Mouse (Mus musculus) hindlimb bud, embryonic 11.5 days (tissue): ENCODE measurements at regions not wholly inside any gene's neighbourhood (a gene's known extent, or its start where the extent isn't known, plus 50 kb on each side); places are given as distances from the start of the nearest gene placed in this dataset.

ENCODE experiments used
- DNase-seq: peaks from one replicate; pipeline ENCODE4 v3.0.0-alpha.2; 2012; ENCODE audit warnings: low read depth, low spot score; ENCODE audit errors: extremely low spot score

- DNase-seq, result no peak
These were observed 570.2 kb upstream of the Gm10306 start for GRCm38 (mm10) chr4:93986189-93986588.

- no peak for DNase-seq
These were observed 566.0 kb upstream of the Gm10306 start for GRCm38 (mm10) chr4:93990273-93990869.

DNA sequence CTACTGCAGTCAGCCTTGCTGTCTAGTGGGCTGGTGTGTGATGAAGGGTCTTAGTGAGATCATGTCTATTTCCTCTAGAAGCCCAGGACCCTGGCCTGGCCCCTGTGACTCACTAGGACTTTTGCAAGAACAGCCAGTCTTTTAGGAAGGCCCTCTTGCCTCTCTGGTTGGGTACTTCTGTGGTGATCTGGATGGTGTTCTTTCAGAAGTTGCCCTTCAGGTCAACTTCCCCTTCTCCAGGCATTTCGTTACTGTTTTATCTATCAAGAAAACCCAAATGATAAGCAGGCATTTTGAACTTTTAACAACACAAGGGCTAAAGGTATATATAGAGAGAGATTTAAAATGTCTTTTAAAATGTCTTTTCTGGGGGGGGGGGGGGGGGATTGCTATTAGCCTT lies 550.5 kb upstream of the Gm10306 start:
- no peak for DNase-seq

GRCm38 (mm10) chr4:94007088-94007768 lies 549.1 kb upstream of the Gm10306 start:
- DNase-seq, result peak; percentile 33

GRCm38 (mm10) chr4:94015713-94016112 lies 540.6 kb upstream of the Gm10306 start:
- DNase-seq, result no peak

DNA sequence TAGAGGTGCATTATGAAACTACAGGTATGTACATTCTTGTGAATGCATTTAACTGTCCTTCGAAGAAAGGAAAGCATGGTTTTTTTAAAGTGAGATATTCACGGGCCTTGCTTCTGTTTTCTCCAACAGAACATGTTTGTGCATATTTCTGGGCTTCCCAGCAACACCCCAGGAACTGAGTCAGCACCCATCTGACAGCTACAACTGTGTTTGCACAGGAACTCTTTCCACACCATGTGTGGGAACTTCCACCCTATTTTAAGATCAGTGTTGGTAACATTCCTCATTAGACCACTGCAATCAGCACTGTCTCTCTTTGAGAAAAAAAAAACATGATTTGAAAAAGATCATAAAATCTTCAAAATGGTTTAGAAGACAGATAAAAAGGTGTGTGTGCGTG lies 538.6 kb upstream of the Gm10306 start:
- no peak for DNase-seq

- DNase-seq, result no peak
These were observed 506.6 kb upstream of the Gm10306 start for GRCm38 (mm10) chr4:94049629-94050310.

DNA sequence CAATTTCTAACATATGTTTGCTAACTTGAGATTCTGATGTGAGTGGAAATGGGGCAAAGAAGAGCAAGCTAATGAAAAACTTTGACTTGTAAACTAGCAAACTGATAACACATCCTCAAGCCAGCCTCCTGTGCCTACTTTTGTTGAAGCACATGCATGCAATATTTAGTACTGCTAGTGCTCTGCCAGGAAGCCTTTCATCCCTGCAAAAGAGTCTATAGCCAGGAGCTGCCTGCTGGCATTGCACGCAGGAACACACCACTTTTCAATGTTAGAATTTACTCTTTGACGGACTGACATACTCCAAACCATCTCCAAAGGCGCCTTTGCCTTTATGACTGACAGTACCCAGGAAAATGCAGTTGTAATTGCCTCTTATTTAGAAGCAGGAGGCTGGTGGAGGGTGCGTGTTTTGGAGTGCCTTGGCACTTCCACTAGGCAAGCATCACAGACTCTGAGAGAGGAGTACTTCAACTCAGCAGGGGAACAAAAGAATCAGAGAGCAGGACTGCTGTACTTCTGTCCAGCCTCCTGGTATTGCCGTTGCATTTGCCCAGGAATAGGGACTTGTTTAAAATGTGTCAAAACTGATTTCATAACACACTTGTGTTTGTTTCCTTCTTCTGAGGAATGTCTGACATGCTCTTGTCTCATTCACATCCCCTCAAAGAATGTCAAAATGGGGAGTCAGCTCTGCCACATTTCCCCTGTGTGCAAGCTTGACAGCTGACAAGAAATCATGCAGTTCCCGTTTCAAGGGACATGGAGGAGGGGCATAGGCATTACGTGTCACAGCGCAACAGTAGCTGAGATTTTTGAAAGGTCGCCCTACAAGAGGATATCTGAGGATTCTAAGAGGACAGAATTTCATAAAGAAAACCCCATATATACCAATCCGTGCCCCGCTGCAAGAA lies 503.8 kb upstream of the Gm10306 start:
- no peak for DNase-seq

DNA sequence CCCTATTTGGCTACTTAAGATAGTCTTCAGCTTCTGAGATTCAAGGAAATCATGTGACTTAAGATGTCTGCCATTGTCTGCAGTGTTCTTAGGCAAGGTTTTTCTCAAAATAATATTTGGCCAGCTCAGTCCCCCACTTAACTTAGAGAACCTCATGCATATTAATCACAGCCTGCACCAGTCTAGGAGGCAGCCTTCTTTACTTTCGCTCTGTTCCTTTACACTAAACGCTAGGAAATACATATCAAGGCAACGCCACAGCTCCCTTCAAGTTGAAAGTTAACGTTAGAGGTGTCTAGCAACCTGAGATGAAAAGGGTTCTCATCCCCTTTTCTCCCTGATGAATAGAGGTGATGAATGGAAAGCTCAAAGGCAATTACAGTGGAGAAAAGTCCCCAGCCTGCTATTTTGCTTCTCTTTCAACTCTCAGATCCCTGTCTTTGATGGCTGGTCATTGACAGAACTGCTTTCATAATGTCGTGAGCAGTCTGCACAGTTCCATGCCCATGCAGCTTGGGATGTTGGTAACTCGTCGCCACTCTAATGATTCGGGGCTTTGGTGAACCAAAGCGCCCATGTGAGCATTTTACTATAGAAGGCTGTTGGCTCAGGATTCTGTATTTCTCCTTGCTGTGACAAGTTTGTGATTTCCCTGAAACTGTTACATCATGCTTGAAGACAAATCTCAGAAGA lies 483.0 kb upstream of the Gm10306 start:
- DNase-seq, result no peak

DNA sequence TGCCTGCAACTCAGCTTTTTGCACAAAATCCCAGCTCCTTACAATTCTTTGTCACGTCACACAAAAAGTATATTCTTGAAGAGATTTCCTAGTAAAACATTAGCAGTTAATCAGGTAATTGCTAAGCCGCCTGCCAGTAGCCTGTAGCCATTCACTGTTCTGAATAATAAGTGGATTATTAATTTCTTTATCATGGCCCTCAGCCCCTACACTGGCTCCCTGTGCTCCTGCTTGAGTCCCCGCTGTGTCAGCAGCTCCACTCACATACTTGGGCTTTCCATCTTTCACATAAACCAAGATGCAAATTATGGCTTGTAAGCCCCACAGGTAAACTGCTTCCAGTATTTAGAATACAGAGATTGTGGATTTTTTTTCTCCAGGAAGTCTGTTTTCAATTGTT lies 473.5 kb upstream of the Gm10306 start:
- no peak for DNase-seq

- no peak for DNase-seq
These were observed 462.0 kb upstream of the Gm10306 start for GRCm38 (mm10) chr4:94094379-94094778.

GRCm38 (mm10) chr4:94106941-94107340 lies 449.4 kb upstream of the Gm10306 start:
- DNase-seq, result no peak

GRCm38 (mm10) chr4:94116881-94117280 lies 439.5 kb upstream of the Gm10306 start:
- no peak for DNase-seq

DNA sequence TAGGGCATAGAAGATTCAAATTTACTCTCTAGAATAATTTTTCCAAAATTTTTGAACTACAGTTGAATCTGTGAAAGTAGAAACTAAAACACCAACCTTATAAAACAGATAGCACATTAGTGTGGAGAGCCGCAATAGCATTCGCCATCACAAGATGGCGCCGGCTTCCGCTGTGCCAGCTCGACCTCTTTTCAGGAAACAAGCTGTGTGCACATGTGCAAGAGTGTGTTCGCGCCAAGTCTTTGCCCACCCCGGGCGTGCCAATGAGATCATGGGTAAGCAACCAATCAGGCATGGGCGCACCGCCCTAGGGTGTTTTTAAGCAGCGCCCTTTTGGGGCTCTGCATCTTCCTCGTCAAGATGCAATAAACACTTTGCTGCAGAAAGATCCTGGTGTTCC lies 432.2 kb upstream of the Gm10306 start:
- no peak for DNase-seq

DNA sequence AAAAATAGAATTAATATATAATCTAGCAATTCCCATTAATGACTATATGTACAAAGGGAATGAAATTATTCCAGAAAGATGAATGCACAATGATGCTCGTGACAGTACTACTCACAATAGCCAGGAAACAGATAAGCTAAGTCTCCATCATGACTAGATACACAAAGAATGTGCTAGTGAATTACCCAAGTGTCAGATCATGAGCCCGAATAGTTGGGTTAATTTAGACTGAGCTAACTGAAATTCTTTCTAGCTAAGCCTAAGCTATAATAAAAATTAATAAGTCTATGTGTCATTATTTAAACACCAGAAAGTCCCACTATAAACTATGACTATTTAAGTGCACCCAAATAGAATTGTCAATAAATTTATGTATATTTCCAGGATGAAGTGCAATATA lies 418.4 kb upstream of the Gm10306 start:
- no peak for DNase-seq

DNA sequence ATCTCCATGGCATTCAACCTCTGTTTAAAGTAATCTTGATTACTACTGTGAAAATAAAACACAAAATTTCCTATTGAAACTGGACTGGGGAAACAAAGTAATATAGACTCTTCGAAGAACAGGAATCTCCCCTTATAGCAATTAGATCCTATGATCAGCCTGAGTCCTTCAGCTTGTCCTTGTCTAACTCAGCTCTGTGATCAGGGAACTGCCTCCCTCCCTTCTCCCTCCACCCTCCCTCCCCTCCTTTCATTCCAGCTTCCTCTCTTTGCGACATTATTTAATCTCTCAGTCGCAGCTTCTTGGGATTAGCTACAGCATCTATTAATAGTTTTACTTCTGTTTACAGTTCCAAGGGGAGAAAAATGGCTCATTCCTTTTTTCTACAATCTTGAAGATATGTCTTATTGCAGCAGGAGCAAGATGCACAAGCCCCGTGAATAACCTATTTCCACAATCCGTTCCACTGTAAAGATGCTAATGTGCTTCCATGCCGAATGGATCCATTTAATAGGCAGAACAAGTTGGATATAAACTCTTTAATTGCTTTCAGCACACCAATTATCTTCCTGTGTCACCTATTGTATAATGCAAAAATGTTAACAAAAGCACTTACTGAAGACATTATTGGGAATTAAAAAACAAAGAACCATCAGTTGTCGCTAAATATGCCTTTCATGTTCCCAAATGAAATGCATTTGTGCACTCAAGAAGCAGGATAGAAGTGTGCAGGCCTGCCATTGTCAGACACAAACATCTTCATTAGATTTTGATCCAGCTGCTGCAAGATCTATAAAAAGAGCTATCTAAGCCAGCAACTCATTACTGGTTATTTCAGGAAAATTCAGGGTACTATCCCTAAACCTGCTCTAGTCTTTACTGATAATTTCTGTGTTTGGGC lies 411.2 kb upstream of the Gm10306 start:
- no peak for DNase-seq

DNA sequence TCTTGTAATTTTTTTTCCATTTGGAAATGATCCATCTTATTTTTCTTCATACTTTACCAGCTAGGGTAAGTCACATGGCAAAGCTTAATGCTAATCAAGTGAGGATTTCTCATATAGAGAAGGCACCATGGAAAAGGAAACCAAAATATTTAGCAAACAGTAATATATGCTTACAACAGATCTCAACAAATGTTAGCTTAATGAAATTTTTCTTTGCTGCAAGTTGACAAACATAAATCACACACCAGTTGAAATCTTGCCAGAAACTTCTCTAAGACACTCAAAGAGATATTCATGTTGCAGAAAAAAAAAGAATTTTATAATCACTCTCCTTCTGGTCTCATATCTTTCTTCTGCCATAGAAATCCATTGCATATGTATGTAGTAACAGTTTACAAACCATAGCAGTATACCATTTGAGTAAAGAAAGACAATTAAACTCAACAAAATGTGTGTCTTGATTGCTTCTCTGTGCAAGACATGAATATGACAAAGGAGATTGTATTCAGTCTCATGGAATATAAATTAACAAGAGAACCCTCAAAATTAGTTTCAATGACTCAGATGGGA lies 408.3 kb upstream of the Gm10306 start:
- no peak for DNase-seq

- no peak for DNase-seq
These were observed 407.3 kb upstream of the Gm10306 start for GRCm38 (mm10) chr4:94149056-94149455.

DNA sequence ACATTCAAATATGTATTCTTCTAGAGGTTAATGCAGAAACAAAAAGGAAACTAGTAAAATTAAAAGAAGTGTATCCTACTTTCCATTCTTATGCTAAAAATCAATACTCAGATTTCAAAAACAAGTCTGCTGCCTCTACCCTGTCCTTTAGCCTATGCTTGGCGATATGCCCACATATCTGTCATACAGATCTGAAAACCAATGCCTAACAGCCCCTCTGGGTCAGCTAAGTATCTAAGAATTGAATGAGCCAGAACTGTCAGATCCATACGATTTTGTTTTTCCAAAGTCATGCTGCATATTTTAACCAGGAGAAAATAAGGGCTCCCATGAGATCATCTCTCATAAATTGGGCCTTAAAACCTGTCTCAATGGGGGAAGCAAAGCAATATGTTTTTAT lies 395.7 kb upstream of the Gm10306 start:
- DNase-seq, result no peak
